Mouse (Mus musculus) ES-CJ7 (cell line): ENCODE results near the gene Cmpk2.
"Not testable (repeated sequence)": the region's sequence is repeated elsewhere in the genome, so short reads cannot be mapped to it uniquely, and the experiment has no call there.

Experiments used
- DNase-seq: peaks from one replicate; pipeline ENCODE4 v3.0.0; 2011; ENCODE audit warnings: low read depth, low spot score

The Cmpk2 gene

GRCm38 (mm10) chr12:26478196-26479004, 9.4 kb downstream of the Cmpk2 start:
- DNase-seq, result no peak

- not testable (repeated sequence) for DNase-seq
Observed at GRCm38 (mm10) chr12:26485738-26486580, 17.0 kb downstream of the Cmpk2 start.

GRCm38 (mm10) chr12:26487874-26488616, 19.0 kb downstream of the Cmpk2 start:
- DNase-seq, result peak; percentile 49

GRCm38 (mm10) chr12:26488617-26489274, 19.7 kb downstream of the Cmpk2 start:
- DNase-seq, result no peak

- peak; percentile 13 for DNase-seq
Observed at GRCm38 (mm10) chr12:26489942-26490341, 20.9 kb downstream of the Cmpk2 start.

- no peak for DNase-seq
Observed at GRCm38 (mm10) chr12:26501042-26501441, 32.0 kb downstream of the Cmpk2 start.

GRCm38 (mm10) chr12:26510971-26511370, 42.0 kb downstream of the Cmpk2 start:
- no peak for DNase-seq

GRCm38 (mm10) chr12:26518206-26518605, 49.2 kb downstream of the Cmpk2 start:
- DNase-seq, result no peak

- DNase-seq, result no peak
Observed at GRCm38 (mm10) chr12:26524943-26525697, 56.1 kb downstream of the Cmpk2 start.

GRCm38 (mm10) chr12:26525698-26526026, 56.7 kb downstream of the Cmpk2 start:
- DNase-seq, result no peak
